Mouse (Mus musculus) myocyte (in vitro differentiated cells): ENCODE data around the gene Il17c. TPM values are rescaled to one million over a fixed set of nuclear protein-coding genes. Genes with fewer than 3 reads are reported as not detected.

ENCODE experiments used
- H3K27me3 ChIP-seq: one replicate; pipeline ENCODE4 v1.6.1; 2011; ENCODE audit not compliant: control insufficient read depth, insufficient read depth, insufficient read length
- H3K36me3 ChIP-seq: one replicate; pipeline ENCODE4 v1.6.1; 2011; ENCODE audit not compliant: control insufficient read depth, insufficient read depth
- H3K4me2 ChIP-seq: one replicate; pipeline ENCODE4 v1.6.1; 2011; ENCODE audit warnings: low read depth, control low read depth
- H3K4me3 ChIP-seq: one replicate; pipeline ENCODE4 v1.5.1; 2011; ENCODE audit warnings: mild to moderate bottlenecking, control low read depth, moderate library complexity
- H3K79me2 ChIP-seq: one replicate; pipeline ENCODE4 v1.6.1; 2011; ENCODE audit not compliant: control insufficient read depth, insufficient read depth
- H3ac ChIP-seq: one replicate; pipeline ENCODE4 v1.6.1; 2011; ENCODE audit not compliant: control insufficient read depth, insufficient read length
- CEBPB ChIP-seq: IDR thresholded peaks from 2 replicates; pipeline ENCODE4 v1.6.1; 2011; ENCODE audit warnings: mild to moderate bottlenecking, moderate library complexity; ENCODE audit not compliant: poor library complexity, insufficient read depth, severe bottlenecking
- E2F4 ChIP-seq: IDR thresholded peaks from one replicate; pipeline ENCODE4 v1.6.1; 2011; ENCODE audit warnings: mild to moderate bottlenecking, control low read depth, moderate library complexity; ENCODE audit not compliant: insufficient read depth
- MAX ChIP-seq: IDR thresholded peaks from one replicate; pipeline ENCODE4 v1.6.1; 2011; ENCODE audit warnings: low read depth, mild to moderate bottlenecking, control low read depth
- MYOD1 ChIP-seq, 3 experiments: IDR thresholded peaks; one replicate each; pipeline ENCODE4 v1.6.1; 2011; ENCODE audit warnings: control low read depth in 2 of 3, low read depth in 2 of 3, mild to moderate bottlenecking in 2 of 3, moderate library complexity in 1 of 3; ENCODE audit not compliant: insufficient read length in 2 of 3, control insufficient read depth in 1 of 3
- MYOG ChIP-seq, 3 experiments: IDR thresholded peaks; one replicate each; pipeline ENCODE4 v1.6.1; 2011; ENCODE audit warnings: control low read depth in 2 of 3, low read depth in 2 of 3, mild to moderate bottlenecking in 2 of 3; ENCODE audit not compliant: insufficient read length in 2 of 3, control insufficient read depth in 1 of 3, insufficient read depth in 1 of 3
- POLR2A ChIP-seq: IDR thresholded peaks from one replicate; pipeline ENCODE4 v1.6.1; 2011; ENCODE audit warnings: low read depth, mild to moderate bottlenecking, control low read depth, moderate library complexity; ENCODE audit not compliant: insufficient read length
- POLR2AphosphoS2 ChIP-seq: IDR thresholded peaks from one replicate; pipeline ENCODE4 v1.6.1; 2011; ENCODE audit warnings: low read depth, control low read depth; ENCODE audit not compliant: insufficient read length
- REST ChIP-seq: IDR thresholded peaks from one replicate; pipeline ENCODE4 v1.6.1; 2011; ENCODE audit warnings: mild to moderate bottlenecking, control low read depth, moderate library complexity; ENCODE audit not compliant: insufficient read depth, insufficient read length
- SRF ChIP-seq: IDR thresholded peaks from one replicate; pipeline ENCODE4 v1.6.1; 2011; ENCODE audit warnings: low read depth; ENCODE audit not compliant: control insufficient read depth, insufficient read length
- TCF12 ChIP-seq: IDR thresholded peaks from one replicate; pipeline ENCODE4 v1.6.1; 2011; ENCODE audit warnings: mild to moderate bottlenecking, control low read depth; ENCODE audit not compliant: poor library complexity, insufficient read depth, severe bottlenecking
- TCF3 ChIP-seq: IDR thresholded peaks from one replicate; pipeline ENCODE4 v1.6.1; 2011; ENCODE audit warnings: low read depth, control low read depth; ENCODE audit not compliant: insufficient read length
- USF1 ChIP-seq: IDR thresholded peaks from one replicate; pipeline ENCODE4 v1.6.1; 2011; ENCODE audit warnings: low read depth, mild to moderate bottlenecking, control low read depth, moderate library complexity
- polyA plus RNA-seq: library from polyadenylated mRNA; unstranded; fragments of >200 nt; fragmentation: generic; extraction: Trizol; gene quantifications from one replicate; pipeline ENCODE4 v1.2.1, GENCODE M21; 2012; ENCODE audit warnings: missing spikeins

The Il17c gene
- polyA plus RNA-seq, 1 experiment = not detected

DNA sequence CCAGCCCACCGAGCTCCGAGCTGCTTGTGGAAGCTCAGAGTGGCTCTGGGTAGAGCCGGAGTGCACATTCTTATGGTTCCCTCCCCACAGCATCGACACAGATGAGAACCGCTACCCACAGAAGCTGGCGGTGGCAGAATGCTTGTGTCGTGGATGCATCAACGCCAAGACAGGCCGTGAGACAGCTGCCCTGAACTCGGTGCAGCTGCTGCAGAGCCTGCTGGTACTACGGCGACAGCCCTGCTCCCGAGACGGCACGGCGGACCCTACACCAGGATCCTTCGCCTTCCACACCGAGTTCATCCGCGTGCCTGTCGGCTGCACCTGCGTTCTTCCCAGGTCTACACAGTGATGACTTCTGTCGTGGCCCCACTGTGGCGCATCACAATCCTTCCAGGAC, 1.4 kb downstream of the Il17c start:
- H3K36me3 ChIP-seq = no peaks in the 10 kb centered on the region
- peak in 2 of 3 experiments; percentile 60 to 76 for TF ChIP-seq MYOG (IDR thresholded peaks at IDR 0.05; ENCODE audit: control insufficient read depth in 1 of 3, insufficient read depth in 1 of 3, insufficient read length in 2 of 3, low read depth in 2 of 3)
- TF ChIP-seq MYOD1 (IDR thresholded peaks at IDR 0.05; ENCODE audit: control insufficient read depth in 1 of 3, insufficient read length in 2 of 3, low read depth in 2 of 3) = peak in 2 of 3 experiments; percentile 41 to 77
- TF ChIP-seq TCF3 = no peak
- TF ChIP-seq SRF = no peak

DNA sequence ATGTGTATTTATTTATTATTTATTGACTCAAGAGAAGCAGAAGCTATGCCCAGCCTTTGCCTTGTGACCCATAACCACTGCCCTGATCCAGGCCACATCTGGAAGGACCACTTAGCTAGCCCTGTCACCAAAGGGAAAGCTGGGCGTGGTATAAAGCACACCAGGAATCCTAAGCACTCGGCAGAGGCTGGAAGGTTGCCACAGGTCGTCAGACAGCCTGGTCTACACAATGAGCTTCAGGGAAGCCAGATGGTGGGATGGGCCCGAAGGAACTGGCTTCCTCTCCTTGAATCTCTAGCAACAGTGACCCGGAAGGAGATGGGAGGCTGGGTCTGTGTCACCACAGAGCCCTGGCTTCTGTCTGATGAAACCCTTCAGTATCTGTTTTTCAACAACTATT, 1.8 kb downstream of the Il17c start:
- Histone ChIP-seq H3K79me2 (no peaks in the 10 kb centered on the region), H3K4me2 (no peak overlapping the region), H3K27me3 (no peaks in the 10 kb centered on the region), H3K36me3 (no peaks in the 10 kb centered on the region), H3ac (no peak overlapping the region), H3K4me3 (no peak overlapping the region)
- TF ChIP-seq POLR2AphosphoS2 = no peak
- TF ChIP-seq MAX = no peak
- TF ChIP-seq E2F4 = no peak
- no peak for TF ChIP-seq MYOD1 (IDR thresholded peaks at IDR 0.05; ENCODE audit: control insufficient read depth in 1 of 3, insufficient read length in 2 of 3, low read depth in 2 of 3)
- TF ChIP-seq USF1 = no peak
- no peak for TF ChIP-seq REST
- no peak for TF ChIP-seq TCF3
- TF ChIP-seq CEBPB = no peak
- no peak for TF ChIP-seq SRF
- TF ChIP-seq TCF12 = no peak

More for the DNA sequence above, 1.4 kb downstream of the Il17c start:
- H3ac ChIP-seq = no peak overlapping the region
- no peaks in the 10 kb centered on the region for H3K27me3 ChIP-seq
- no peak overlapping the region for H3K4me3 ChIP-seq
- no peaks in the 10 kb centered on the region for H3K79me2 ChIP-seq
- no peak overlapping the region for H3K4me2 ChIP-seq

DNA sequence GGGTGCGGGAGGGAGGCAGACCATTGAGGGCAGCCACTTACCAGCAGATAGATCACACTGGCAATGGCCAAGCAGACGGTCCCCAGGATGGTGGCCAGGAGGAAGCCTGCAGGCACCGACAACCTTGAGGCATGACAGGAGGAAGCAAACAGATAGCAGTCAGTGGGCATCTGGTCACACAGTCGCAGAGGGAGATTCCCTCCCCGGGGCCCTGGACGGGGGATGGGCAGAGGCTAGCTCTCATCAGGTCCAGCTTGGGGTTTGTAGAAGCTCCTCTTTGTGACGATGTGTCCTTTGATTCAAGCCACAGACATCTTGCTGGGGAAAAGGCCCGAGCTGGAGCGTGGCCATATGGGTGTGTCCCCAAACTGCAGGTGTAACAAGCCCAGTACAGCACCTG, 4.3 kb downstream of the Il17c start:
- Histone ChIP-seq H3K36me3 (no peaks in the 10 kb centered on the region), H3K4me3 (no peak overlapping the region), H3K4me2 (no peak overlapping the region), H3K79me2 (no peaks in the 10 kb centered on the region), H3ac (no peak overlapping the region), H3K27me3 (no peaks in the 10 kb centered on the region)
- TF ChIP-seq CEBPB = no peak
- no peak for TF ChIP-seq USF1
- TF ChIP-seq REST = no peak
- TF ChIP-seq SRF = no peak
- no peak for TF ChIP-seq MYOD1 (IDR thresholded peaks at IDR 0.05; ENCODE audit: control insufficient read depth in 1 of 3, insufficient read length in 2 of 3, low read depth in 2 of 3)
- no peak for TF ChIP-seq POLR2AphosphoS2
- no peak for TF ChIP-seq MAX
- no peak for TF ChIP-seq E2F4
- no peak for TF ChIP-seq TCF12

DNA sequence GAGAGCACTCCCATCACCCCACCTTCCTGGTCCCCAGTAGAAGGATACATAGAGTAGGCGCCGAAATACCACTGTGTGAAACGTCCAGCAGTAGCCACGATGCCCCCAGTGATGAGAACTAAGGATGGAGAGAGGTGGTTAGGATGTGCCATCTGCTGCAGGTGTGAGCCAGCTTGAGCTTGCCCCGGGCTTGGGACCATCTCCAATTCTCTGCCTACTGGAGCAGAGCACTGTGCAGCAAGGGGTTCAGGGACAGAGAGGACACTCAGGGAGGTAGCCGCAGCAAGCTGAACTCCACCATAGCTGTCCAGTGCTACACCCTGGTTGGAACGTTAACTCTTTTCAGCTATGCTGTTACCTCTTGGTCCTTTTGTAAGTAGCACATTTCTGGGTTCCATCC, 5.8 kb downstream of the Il17c start:
- Histone ChIP-seq H3ac (no peak overlapping the region), H3K27me3 (no peaks in the 10 kb centered on the region), H3K4me3 (no peak overlapping the region), H3K36me3 (no peaks in the 10 kb centered on the region), H3K79me2 (no peaks in the 10 kb centered on the region), H3K4me2 (no peak overlapping the region)
- no peak for TF ChIP-seq REST
- no peak for TF ChIP-seq MYOD1 (IDR thresholded peaks at IDR 0.05; ENCODE audit: control insufficient read depth in 1 of 3, insufficient read length in 2 of 3, low read depth in 2 of 3)
- TF ChIP-seq SRF = no peak
- TF ChIP-seq POLR2A = no peak
- TF ChIP-seq TCF3 = no peak
- no peak for TF ChIP-seq CEBPB
- no peak for TF ChIP-seq MAX
- no peak for TF ChIP-seq POLR2AphosphoS2
- TF ChIP-seq TCF12 = no peak

DNA sequence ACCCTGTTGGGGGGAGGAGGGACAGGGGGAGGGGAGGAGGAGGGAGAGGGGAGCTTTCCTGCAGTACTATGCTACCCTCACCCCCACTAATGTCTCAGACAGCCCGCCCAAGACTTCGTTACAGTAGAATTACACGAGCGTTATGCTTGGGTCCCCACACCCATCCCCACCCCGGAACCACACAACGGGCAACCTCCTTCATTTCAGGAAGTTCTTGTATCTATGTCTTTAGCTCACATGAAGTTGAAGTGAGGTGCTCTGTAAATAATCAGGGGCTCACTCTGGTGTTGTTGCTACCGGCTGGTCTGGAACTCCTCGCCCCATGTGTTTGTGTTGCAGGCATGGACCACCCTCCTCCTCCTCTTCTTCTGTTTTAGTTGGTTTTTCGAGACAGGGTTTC, 6.3 kb downstream of the Il17c start:
- Histone ChIP-seq H3ac (no peak overlapping the region), H3K4me3 (no peak overlapping the region), H3K4me2 (no peak overlapping the region), H3K27me3 (no peaks in the 10 kb centered on the region), H3K79me2 (no peaks in the 10 kb centered on the region), H3K36me3 (no peaks in the 10 kb centered on the region)
- TF ChIP-seq E2F4 = no peak
- no peak for TF ChIP-seq POLR2AphosphoS2
- TF ChIP-seq MAX = no peak
